13 mouse cellular contexts compared by ENCODE assay signal in the genomic region with DNA sequence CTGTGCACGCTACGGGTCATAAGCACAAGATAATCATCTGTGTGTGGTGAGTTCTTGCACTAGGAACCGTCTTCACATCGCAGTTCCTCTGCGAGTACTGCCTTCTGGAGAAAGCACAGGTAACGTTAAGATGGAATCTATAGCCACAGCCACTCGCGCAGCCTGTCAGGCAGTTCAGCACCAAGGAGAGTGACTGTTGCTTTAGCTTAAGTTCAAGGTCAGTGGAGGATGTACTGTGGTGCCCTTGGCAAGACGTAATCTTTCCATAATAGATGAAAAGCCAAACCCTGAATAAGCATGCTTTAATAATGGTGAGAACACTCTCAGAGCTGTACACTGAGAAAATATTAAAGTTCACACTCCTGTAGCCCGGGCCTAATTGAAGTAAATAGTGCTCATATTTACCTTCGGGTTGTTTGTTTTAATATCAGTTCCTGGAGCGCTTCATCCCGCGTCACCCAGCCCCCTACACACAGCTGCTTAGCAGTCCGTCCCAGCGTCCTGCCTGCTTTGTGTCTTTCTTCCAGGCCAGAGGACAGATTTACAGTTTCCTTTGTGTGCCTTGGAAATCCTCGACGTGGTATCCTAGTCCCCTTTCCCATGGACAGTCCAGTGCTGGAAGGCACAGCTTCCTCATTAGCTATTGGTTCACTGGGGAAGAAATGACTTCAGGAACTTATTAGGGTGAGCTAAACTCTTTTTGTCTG. TPM values are rescaled to one million over a fixed set of nuclear protein-coding genes. Genes with fewer than 3 reads are reported as not detected.
A peak's percentile ranks its signal among the peaks of the same experiment; 100 is the strongest.
DNase-seq lines count a peak whose midpoint lies in the region; ATAC-seq and TF ChIP-seq lines count a peak whose summit lies in the region.
"Had no signal": no experiment of that assay in that cellular context is flagged by ENCODE, and none has a peak within 500 bp of the region (broad histone marks: within the 10 kb centered on the region; RNA-seq: fewer than 3 reads in every experiment).

No protein-coding gene starts in this region.

- peak overlapping the region; percentile 44 for H3K27ac ChIP-seq in midbrain, embryonic 13.5 days
- no peak overlapping the region; the same call in 1 of the 2 replicates for H3K27ac ChIP-seq in midbrain, embryonic 10.5 days (replicated peaks)
- H3K27ac ChIP-seq in embryonic facial prominence, embryonic 10.5 days (replicated peaks), result no peak overlapping the region
- H3K27ac ChIP-seq in stomach, postnatal 0 days (replicated peaks), result no peak overlapping the region
- H3K27ac ChIP-seq: embryonic facial prominence, embryonic 12.5 days; limb, embryonic 15.5 days had no signal

- H3K9ac ChIP-seq in midbrain, embryonic 13.5 days (replicated peaks), result no peak overlapping the region
- H3K9ac ChIP-seq in stomach, postnatal 0 days (ENCODE audit: low read length), result no peak overlapping the region
- H3K9ac ChIP-seq: embryonic facial prominence, embryonic 12.5 days; limb, embryonic 15.5 days had no signal

- H3K4me1 ChIP-seq in midbrain, embryonic 13.5 days (replicated peaks), result peaks cover 43% of the 10 kb centered on the region
- H3K4me1 ChIP-seq in midbrain, embryonic 10.5 days, result peaks cover 9% of the 10 kb centered on the region; the same call in 1 of the 2 replicates
- H3K4me1 ChIP-seq in embryonic facial prominence, embryonic 10.5 days, result peaks cover 19% of the 10 kb centered on the region
- H3K4me1 ChIP-seq in stomach, postnatal 0 days (replicated peaks; ENCODE audit: control insufficient read depth, insufficient read depth), result no peaks in the 10 kb centered on the region
- H3K4me1 ChIP-seq: limb, embryonic 15.5 days had no signal

- no peak overlapping the region for H3K4me2 ChIP-seq in midbrain, embryonic 13.5 days (replicated peaks)
- no peak overlapping the region for H3K4me2 ChIP-seq in stomach, postnatal 0 days (replicated peaks; ENCODE audit: low read depth)
- H3K4me2 ChIP-seq: embryonic facial prominence, embryonic 12.5 days; limb, embryonic 15.5 days had no signal

- no peak overlapping the region for H3K4me3 ChIP-seq in midbrain, embryonic 13.5 days (replicated peaks)
- H3K4me3 ChIP-seq in midbrain, embryonic 10.5 days, result no peak overlapping the region
- no peak overlapping the region for H3K4me3 ChIP-seq in embryonic facial prominence, embryonic 10.5 days
- no peak overlapping the region for H3K4me3 ChIP-seq in stomach, postnatal 0 days (ENCODE audit: low read depth, low read length)
- H3K4me3 ChIP-seq: embryonic facial prominence, embryonic 12.5 days; limb, embryonic 15.5 days had no signal

- no peaks in the 10 kb centered on the region for H3K36me3 ChIP-seq in midbrain, embryonic 13.5 days
- no peaks in the 10 kb centered on the region for H3K36me3 ChIP-seq in midbrain, embryonic 10.5 days
- H3K36me3 ChIP-seq in embryonic facial prominence, embryonic 10.5 days (replicated peaks), result no peaks in the 10 kb centered on the region
- no peaks in the 10 kb centered on the region for H3K36me3 ChIP-seq in stomach, postnatal 0 days (ENCODE audit: control insufficient read depth, insufficient read depth, low read length)
- H3K36me3 ChIP-seq: embryonic facial prominence, embryonic 12.5 days; limb, embryonic 15.5 days had no signal

- H3K9me3 ChIP-seq in midbrain, embryonic 13.5 days, result no peaks in the 10 kb centered on the region
- H3K9me3 ChIP-seq in midbrain, embryonic 10.5 days (replicated peaks), result no peaks in the 10 kb centered on the region
- H3K9me3 ChIP-seq in embryonic facial prominence, embryonic 10.5 days, result no peaks in the 10 kb centered on the region
- H3K9me3 ChIP-seq in stomach, postnatal 0 days (ENCODE audit: control insufficient read depth, low read length), result no peaks in the 10 kb centered on the region
- H3K9me3 ChIP-seq: embryonic facial prominence, embryonic 12.5 days; limb, embryonic 15.5 days had no signal

- no peak for TF ChIP-seq EP300 in stomach, postnatal 0 days (optimal IDR thresholded peaks at IDR 0.05)

- TF ChIP-seq CTCF in stomach, postnatal 0 days (IDR thresholded peaks at IDR 0.05; ENCODE audit: low read depth), result no peak

- peak; percentile 65 for ATAC-seq in midbrain, embryonic 13.5 days
- no peak for ATAC-seq in stomach, postnatal 0 days (ENCODE audit: low FRiP score, low TSS enrichment)
- ATAC-seq: Patski had no signal

- 45% methylated on average over 18 of the region's 18 CpGs for WGBS in midbrain, embryonic 13.5 days
- 62% methylated on average over 18 of the region's 18 CpGs for WGBS in midbrain, embryonic 10.5 days
- WGBS in embryonic facial prominence, embryonic 10.5 days, result 63% methylated on average over 18 of the region's 18 CpGs
- WGBS in stomach, postnatal 0 days, result 35% methylated on average over 18 of the region's 18 CpGs

- H3K27me3 ChIP-seq in midbrain, embryonic 13.5 days, result no peaks in the 10 kb centered on the region
- H3K27me3 ChIP-seq in midbrain, embryonic 10.5 days (ENCODE audit: low read depth, poor library complexity, severe bottlenecking), result no peaks in the 10 kb centered on the region
- H3K27me3 ChIP-seq in embryonic facial prominence, embryonic 10.5 days (replicated peaks; ENCODE audit: low read depth, poor library complexity, severe bottlenecking), result no peaks in the 10 kb centered on the region
- no peaks in the 10 kb centered on the region for H3K27me3 ChIP-seq in stomach, postnatal 0 days (ENCODE audit: control insufficient read depth, insufficient read depth, low read length)
- H3K27me3 ChIP-seq: embryonic facial prominence, embryonic 12.5 days; limb, embryonic 15.5 days; Patski had no signal

- no peak for DNase-seq in midbrain, embryonic 10.5 days (ENCODE audit: low spot score)
- DNase-seq in embryonic facial prominence, embryonic 10.5 days (ENCODE audit: low spot score), result peak; percentile 57
- peak; percentile 46 to 65 for DNase-seq in kidney, postnatal 4 days
- no peak for DNase-seq in T-cell, adult 2 months (ENCODE audit: low spot score)
- no peak for DNase-seq in stomach, postnatal 0 days (ENCODE audit: low spot score)
- no peak for DNase-seq in heart, adult 18-20 months
- DNase-seq: gastrocnemius, postnatal 36 days; right cerebral cortex, postnatal 25 days had no signal

RNA-seq across cellular contexts. Expression of gene Enox1, which starts 38.9 kb away (rescaled TPM):
- polyA plus RNA-seq in midbrain, embryonic 13.5 days (2015; fragmentation: Nextera tagmentation; extraction: Ambion mirVana), result 44.0 and 45.2 TPM in 2 replicates
- polyA plus RNA-seq in midbrain, embryonic 10.5 days (2016; fragmentation: Nextera tagmentation; extraction: Ambion mirVana), result 9.7 and 14.4 TPM in 2 replicates
- polyA plus RNA-seq in embryonic facial prominence, embryonic 10.5 days (2016; fragmentation: Nextera tagmentation; extraction: Ambion mirVana), result 8.3 and 9.1 TPM in 2 replicates
- polyA plus RNA-seq in stomach, postnatal 0 days (2015; fragmentation: Nextera tagmentation; extraction: Ambion mirVana), result 2.5 and 2.6 TPM in 2 replicates
- under 1 TPM; 0.75 to 0.89 TPM for total RNA-seq in heart, adult 18-20 months (2021)
- total RNA-seq: megakaryocyte, adult 5-6 weeks had no signal

Comparison
In these comparisons a context has a peak if more than half of its experiments do, and no peak if none do; other contexts are left out.
1. DNase-seq: peak in embryonic facial prominence, embryonic 10.5 days (single experiment) and kidney, postnatal 4 days (2 of 2); none in midbrain, embryonic 10.5 days (single experiment), T-cell, adult 2 months (single experiment), stomach, postnatal 0 days (single experiment) and heart, adult 18-20 months (0 of 2).